Mouse (Mus musculus) thymus, postnatal 14 days (tissue): ENCODE measurements around the gene Olfr507.
"Not testable (repeated sequence)": the region's sequence is repeated elsewhere in the genome, so short reads cannot be mapped to it uniquely, and the experiment has no call there.

ENCODE experiments used
- DNase-seq: peaks from one replicate; pipeline ENCODE4 v3.0.0; 2021

The Olfr507 gene

DNA sequence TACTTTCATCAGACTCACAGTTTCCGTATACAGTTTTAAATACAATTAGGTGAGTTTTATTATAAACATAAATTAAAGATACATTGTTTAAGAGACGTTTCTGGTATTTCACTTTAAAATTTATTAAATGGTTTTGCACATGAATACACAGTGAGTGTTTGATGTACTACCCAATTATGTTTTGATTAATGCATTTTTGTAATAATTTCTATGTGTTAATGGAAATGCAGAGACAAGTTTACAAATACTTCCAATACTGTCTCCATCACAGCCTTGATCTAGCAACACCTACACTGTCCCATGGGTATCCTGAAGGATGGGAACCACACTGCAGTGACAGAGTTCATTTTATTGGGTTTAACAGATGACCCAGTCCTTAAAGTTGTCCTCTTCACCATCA is at the start of gene Olfr507:
Olfr507 (plus strand) TSS at position 301 of the 400 bp plus-strand sequence.
- DNase-seq, result no peak

DNA sequence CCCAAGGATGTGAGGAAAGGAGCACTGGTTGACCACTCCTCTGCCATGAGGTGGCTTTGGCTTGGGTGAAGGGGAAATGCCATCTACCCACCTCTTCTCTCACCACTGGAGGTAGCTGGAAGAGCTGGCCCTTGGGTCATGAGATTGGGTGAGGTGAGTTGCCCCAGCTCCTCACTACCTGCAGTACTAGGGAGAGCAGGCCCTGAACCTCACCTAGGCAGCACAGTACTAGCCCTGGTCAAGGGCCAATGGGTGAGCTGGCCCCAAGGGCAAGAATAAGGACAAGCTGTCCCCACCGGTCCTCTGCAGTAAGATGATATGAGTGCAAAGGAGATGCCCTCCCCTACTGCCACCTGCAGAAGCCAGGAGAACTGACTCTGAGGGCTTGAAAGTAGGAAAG is 31.8 kb upstream of the Olfr507 start:
- no peak for DNase-seq

GRCm38 (mm10) chr7:108601916-108602315 is 19.7 kb upstream of the Olfr507 start:
- not testable (repeated sequence) for DNase-seq

GRCm38 (mm10) chr7:108610487-108610886 is 11.1 kb upstream of the Olfr507 start, which contains the start of gene Olfr506:
Olfr506 (plus strand) TSS chr7:108610787.
- no peak for DNase-seq

DNA sequence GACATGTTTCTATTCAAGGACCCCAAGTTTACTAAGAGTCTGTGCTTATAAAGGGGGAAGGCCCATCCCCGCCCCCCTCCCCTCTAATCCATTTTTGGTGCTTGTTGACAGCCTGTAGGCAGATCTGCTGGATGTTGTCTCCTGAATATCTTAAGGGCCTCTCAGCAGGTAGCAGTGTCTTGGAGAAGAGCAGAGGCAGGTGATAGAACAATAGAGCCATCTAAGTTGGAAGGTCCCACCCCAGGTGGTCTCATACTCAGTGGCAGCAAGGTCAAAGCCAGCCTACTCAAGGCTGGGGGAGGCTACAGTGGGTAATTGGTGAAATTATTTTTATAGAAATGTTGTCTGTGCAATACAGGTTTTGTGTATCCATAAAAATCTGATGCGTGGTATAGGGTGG is 7.5 kb upstream of the Olfr507 start:
- DNase-seq, result no peak

GRCm38 (mm10) chr7:108616781-108617180 is 4.8 kb upstream of the Olfr507 start:
- not testable (repeated sequence) for DNase-seq

- DNase-seq, result no peak
Measured at GRCm38 (mm10) chr7:108629694-108630093, 8.1 kb downstream of the Olfr507 start, which contains the start of gene Olfr508. Olfr508 (plus strand) TSS chr7:108629994.

GRCm38 (mm10) chr7:108651806-108652205 is 30.2 kb downstream of the Olfr507 start, which contains the start of gene Olfr509:
Olfr509 (minus strand) TSS chr7:108651906.
- DNase-seq, result no peak

- DNase-seq, result no peak
Measured at GRCm38 (mm10) chr7:108662419-108662818, 40.8 kb downstream of the Olfr507 start.

GRCm38 (mm10) chr7:108666118-108666517 is 44.5 kb downstream of the Olfr507 start, which contains the start of gene Olfr510:
Olfr510 (plus strand) TSS chr7:108666418.
- no peak for DNase-seq

GRCm38 (mm10) chr7:108671058-108671457 is 49.4 kb downstream of the Olfr507 start:
- no peak for DNase-seq
